Mouse (Mus musculus) liver, embryonic 14.5 days (tissue): ENCODE data around the gene Alox5ap.

Experiments
- CTCF ChIP-seq: IDR thresholded peaks from 2 replicates; pipeline ENCODE4 v1.5.1; 2016; ENCODE audit warnings: antibody characterized with exemption, low read depth, control low read depth
- EP300 ChIP-seq: IDR thresholded peaks from 2 replicates; pipeline ENCODE4 v1.6.1; 2016; ENCODE audit warnings: antibody characterized with exemption, low read depth

- TF ChIP-seq CTCF, result no peak
- TF ChIP-seq EP300, result no peak
These were observed 22.1 kb upstream of the Alox5ap start for GRCm38 (mm10) chr5:149242467-149242866.
